Mouse (Mus musculus): Measurements from ENCODE around the gene Maml3.

The Maml3 gene

DNA sequence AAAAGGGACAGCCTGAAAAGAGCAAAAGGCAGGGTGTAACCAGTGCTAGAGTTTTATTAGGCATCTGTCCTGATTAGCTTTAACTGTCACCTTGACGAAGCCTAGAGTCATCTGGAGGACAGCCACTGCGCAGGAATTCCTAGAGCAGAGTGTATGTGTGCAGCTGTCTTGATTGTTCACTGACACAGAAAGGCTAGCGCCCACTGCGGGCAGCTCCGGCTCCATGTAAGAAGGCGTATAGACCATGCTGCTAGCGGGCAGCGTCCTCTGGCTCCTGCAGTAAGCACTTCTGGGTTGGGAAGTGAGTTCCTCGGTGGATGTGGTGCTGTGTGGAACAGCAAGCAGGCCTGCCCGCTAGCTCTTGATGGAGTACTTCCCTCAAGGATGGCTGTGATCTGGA is 363.1 kb downstream of the Maml3 start:
- no peak for DNase-seq (ENCODE audit: low spot score)

DNA sequence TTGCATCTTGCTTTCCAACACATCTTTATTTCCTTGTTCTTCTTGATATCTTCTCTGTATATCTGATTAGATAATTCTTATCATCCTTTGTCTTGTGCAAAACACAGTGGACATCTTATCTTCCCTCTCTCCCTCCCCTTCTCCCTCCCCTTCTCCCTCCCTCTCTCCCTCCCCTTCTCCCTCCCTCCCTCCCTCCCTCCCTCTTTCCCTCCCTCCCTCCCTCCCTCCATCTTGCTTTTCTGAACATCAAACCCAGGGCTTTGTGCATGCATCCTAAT is 365.1 kb downstream of the Maml3 start:
- DNase-seq (ENCODE audit: low spot score) = no peak

DNA sequence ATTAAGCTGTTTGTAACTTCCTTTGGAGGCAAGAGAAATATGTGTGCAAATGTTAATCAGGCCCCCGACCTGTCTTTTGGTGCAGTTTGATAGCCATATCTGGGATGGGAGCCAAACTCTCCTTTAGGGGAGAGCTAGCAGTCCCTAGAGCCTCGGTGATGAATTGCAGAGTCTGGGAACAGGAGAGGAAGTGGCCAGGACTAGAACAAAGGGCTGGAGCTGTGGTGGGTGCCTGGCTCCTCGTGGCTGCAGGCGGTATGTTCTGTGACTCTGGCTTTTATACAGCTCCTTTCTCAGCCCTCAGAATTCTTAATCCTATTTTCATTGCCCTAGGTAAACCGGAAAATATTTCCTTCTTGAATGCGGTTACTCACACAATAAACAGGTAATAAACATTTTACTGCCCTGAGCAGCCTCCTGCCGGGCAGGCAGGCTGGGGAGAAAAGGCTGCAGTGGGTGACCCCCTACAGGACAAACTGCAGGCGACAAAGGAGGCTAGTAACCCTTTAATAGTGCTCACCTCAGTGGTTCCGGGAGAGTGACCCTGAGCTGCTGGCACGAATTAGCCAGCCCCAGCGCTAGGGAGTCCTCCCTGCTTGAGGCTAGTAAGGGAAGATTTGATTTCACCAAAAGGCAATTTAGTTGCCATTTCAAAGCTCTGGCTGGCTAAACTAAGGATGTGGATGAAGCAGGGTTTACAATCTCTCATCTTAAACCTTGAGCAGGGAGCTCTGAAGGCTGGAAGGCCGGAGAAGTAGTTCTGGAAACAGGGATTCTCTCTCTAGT is 365.6 kb downstream of the Maml3 start:
- peak; percentile 79 for DNase-seq (ENCODE audit: low spot score)

DNA sequence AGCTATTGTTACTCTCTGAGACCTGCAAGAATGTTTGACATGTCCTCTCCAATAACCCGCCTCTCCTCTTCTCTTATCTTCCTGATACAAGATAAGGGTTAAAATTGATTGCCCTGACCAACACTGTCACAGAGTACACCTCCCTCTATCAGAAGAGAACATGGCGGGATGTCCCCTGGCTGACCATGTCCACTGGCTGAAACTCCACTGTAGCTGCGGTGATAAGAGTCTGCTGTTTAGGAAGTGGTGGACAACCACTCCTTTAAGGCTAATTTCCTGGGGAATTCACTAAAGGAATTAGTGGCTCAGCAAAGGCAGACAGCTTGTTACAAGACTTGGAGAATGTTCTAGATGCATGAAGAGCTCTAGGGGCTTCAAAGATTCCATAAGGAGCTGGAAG is 371.2 kb downstream of the Maml3 start:
- no peak for DNase-seq (ENCODE audit: low spot score)

DNA sequence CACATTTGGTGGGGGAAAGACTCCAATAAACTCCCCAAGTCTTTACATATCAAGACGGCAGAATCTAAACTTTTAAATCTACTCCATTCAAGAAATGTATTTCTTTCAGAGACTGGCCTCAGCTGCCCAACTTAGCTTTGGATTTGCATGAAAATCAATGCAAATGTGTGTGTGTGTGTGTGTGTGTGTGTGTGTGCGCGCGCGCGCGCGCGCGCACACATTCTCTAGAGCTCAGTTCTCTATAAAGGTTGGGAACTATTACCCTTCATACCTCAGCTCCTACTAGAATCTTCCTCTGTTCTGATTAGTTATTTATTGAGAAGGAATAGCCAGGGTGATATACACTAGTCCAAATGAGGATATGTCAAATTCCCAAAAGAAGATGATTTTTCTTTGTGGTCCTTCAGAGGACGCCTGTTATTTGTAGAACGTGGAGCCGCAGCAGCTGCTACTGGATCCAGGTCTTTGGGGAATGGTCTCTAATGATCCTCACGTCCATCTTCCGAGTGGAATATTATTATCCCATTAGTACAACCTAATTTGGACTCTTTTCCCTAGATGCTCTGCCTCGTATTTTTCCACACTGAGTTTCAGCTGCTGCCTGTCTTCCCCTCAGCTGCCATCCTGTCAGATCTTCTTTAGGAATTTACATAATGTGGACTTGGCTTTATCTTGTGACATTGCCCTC is 372.8 kb downstream of the Maml3 start:
- no peak for DNase-seq (ENCODE audit: low spot score)

DNA sequence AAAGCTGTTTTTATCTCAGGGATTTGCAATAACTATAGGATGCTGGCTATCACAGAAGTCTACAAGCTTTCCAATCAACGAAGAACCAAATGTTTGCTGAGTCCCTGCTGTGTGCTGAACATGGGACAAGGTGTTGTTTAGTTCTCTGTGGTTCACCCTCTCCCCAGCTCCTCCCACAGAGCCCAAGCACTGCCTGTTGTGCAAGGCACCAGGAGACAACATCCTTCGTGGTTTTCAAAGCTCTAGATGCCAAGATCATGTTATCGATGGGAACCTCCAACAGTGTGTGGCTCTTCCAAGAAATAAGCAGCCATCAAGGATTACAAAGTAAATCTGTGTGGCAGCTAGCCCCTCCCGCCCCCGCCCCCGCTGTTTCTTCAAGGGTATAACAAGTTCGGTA is 374.2 kb downstream of the Maml3 start:
- DNase-seq (ENCODE audit: low spot score) = no peak

DNA sequence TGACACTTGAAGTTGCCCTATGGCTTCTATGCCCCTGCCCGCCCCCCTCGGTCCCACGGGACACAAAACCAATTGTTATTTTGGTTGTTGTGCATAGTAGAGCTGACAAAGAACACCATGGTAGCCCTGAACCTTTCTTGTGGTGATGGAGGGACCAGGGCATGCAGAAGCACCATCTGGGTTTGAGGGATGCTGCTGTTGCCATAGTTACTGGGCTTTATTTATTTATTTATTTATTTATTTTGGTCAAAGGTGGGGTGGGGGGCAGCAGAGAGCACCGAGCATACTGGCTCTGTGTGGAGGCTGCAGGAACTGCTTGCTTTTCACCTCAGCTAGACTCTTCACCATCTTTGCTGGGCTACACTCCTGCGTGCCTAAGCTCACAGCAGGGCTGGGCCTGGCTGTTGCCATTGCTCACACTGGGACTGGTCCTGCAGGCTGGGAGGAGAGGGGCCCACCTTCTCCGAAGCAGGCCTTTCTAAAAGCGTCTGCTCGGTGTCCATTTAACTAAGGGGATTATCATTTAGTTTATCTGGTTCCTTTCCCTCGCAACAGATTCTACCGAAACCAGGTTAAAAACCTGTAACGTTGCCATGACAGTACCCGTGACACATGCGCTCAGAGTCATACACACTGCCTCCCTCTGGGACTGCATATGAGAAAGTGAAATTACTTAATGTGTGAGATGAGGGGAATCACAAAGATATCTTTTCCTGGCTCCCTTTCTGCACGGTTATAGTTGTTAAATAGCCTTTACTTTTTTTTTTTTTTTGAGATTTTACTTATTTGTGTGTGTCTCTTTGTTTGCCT is 375.6 kb downstream of the Maml3 start:
- DNase-seq (ENCODE audit: low spot score) = peak; percentile 34

DNA sequence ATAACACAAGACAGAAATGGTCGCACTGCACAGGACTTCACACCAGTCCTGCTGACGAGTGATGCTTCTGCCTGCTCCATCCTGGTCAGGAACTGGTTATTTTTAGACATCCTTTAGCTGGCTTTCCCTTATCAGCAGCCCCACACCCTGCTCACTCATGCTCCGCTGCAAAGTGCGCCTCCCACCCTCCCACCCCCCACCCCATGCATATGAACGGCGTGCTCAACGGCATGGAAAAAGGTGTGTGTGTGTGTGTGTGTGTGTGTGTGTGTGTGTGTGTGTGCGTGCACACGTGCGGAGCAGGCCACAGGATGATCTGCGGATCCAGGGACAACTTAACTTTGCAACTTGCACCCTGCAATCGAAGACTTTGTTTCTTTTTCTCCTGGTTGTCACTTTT is 376.4 kb downstream of the Maml3 start:
- DNase-seq (ENCODE audit: low spot score) = no peak

DNA sequence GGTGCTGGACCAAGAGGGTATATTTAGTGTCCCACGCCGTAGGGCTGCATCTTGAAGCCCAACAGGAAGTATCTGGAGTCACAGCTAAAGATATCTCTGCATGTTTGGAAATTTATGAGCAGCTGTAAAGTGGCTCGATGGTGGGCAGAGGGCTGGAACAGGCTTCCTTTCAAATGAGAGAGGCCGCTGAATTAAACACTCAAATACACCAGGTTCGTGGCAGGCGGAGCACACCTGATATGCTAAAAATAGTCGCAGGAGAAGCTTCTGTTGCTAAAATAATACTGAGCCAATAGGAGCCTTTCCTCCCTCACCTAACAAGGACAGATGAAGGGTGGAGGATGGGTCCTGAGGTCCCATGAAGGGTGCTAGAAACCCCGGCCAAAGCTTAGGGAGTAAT is 376.9 kb downstream of the Maml3 start:
- DNase-seq (ENCODE audit: low spot score) = no peak

DNA sequence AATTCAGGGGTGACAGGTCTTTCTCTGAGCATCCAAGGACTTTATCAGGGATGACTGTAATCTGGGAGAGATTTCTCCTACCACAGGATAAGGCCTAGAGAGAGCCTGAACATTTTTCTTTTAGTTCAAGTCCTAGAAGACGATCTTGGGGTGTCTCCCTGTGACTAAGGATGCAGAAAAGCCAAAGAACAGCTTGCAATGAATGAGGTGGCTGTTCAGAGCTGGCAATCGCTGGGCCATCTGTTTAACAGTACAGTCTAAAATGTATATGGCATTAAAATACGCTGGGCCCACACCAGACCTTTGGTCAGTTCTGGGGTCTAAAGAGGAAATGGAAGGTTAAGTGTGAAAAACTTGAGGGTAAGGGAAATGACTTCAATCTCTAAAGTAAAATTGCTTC is 377.4 kb downstream of the Maml3 start:
- no peak for DNase-seq (ENCODE audit: low spot score)

DNA sequence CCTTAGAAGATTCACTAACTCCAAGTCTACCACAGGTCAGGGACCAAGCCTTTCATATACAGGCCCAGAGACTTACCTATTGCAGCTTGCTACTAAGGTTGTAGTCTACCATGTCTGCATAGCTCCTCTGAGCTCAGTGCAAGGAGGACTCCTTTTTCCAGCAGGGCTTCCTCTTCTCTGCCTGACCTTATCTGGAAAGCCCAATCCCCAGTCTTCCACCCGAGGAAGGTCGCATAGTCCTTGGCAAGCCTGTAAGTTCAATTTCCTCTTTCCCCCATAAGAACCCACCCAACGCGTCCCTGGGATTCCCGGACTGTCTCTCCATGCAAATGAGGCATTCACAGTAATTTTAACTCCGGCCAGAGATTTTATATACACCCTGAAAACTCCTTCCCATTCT is 378.6 kb downstream of the Maml3 start:
- no peak for DNase-seq (ENCODE audit: low spot score)

DNA sequence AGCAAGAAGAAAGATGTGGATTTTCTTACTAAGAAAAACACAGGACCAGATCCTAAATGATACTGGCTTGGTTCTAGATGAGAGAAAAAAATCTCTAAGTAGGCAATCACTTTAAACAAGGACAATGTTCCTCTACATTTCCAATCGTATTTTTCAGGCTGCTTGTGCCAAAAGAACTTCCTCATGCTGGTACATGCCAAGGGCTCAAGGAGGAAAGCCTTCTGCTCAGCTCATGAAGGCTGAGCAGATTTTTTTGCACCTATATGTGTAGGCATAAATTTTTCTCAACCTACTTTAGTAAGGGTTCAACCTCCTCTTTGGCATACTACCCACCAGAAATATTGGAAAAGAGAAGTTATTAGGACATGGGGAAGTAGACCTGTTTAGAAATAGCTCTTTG is 384.9 kb downstream of the Maml3 start:
- DNase-seq (ENCODE audit: low spot score) = no peak

DNA sequence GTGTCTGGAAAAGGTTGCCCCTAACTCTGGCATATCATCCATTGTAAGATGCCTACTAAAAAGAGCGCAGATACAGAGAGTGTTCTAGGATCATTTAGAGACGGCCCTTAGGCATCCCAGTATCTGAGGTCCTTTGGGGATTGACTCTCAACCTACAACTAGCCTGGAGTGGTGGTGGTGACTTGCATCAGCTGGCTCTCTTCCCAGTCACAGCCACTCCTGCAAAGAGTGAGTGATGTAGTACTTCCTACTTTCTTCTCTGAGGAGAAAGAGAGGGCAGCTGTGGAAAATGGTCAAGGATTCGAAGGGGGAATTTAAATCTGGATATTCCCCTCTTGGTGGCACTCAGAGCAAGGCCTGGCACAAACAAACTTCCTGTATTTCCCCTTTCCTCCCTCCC is 385.5 kb downstream of the Maml3 start:
- DNase-seq (ENCODE audit: low spot score) = peak; percentile 84

DNA sequence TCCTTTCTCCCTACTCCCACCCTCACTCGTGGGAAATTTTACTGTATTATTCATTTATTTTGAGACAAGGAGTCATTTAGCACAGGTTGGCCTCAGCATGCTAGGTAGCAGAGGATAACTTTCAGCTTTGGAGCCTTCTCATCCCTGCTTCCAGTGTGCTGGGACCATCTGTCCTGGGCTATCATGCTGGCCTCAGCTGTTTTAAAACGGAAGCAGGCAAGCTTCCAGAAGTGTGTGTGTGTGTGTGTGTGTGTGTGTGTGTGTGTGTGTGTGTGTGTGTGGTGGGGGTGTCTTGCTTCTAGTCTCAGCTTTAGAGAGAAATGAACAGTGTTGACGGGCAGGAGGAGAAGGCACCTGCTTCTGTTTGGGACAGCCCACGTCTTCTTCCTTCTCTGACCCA is 387.0 kb downstream of the Maml3 start:
- DNase-seq (ENCODE audit: low spot score) = no peak

DNA sequence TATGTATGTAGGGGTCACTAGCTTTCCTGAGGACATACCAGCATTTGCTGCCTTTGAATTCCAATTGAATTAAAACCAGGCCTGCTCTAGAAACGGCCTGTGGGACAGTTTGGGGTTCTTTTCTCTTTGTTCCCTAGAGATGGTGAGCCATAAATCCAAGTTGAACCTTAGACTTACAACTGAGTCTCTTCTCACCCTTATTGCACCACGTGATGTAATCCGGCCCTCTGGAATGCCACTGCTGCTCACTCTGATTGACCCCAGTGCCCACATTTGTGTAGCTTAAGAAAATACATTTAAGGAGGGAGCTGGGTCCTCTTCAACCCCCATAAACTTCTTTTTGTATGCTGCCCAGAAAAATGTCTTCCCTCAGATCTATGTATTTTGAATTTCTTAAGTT is 387.4 kb downstream of the Maml3 start:
- no peak for DNase-seq (ENCODE audit: low spot score)

DNA sequence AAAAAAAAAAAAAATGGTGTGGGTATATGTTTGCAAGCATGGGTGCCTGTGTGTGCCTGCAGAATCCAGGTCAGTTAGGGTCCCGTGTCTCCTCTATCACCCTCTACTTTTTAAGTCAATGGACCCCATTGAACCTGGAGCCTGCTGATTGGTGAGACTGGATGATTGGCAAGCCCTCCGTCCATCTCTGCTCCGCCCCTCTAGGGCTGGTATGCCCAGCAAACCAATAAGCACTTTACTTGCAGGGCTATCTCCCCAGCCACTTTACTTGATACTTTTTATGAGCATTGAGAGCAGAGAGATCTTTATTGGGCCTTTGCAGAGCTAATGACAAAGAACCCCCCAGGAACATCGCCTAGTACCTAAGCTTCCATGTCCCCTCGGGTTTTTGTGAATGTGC is 390.4 kb downstream of the Maml3 start:
- no peak for DNase-seq (ENCODE audit: low spot score)

DNA sequence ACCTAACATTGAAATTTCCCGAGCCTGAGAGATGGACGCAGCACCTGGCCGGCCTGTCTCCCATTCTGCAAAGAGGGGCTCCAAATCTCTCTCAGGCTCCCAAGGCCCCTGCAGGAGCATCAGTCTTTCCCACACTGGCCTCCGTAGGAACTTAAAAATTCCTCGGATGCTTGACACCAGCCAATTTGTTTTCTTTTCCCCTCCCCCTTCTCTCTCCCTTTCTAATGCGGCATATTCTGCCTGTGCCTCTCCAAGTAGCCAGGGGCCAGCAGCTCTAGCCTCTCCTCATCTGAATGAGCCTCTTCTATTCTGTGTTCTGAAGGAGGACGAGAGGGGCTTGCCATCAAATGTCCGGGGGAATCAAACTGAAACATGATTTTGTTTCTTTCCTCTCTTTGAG is 391.6 kb downstream of the Maml3 start:
- no peak for DNase-seq (ENCODE audit: low spot score)

DNA sequence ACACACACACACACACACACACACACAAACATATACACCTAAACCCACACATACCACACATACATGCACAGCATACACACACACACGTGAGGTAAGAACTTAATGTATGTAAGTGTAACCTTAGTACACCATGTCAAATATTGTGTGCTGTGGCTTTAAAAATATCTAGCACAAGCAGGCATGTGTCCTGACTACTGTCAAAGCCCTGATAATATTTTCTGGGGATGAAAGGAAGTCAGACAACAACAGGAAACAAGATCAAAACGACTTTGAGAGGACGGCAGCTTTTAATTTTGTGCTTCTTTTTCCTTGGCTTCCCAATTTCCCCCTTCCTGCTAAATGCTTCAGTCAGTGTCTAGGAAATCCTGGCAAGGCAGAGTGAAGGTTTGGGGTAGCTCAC is 392.5 kb downstream of the Maml3 start:
- no peak for DNase-seq (ENCODE audit: low spot score)

DNA sequence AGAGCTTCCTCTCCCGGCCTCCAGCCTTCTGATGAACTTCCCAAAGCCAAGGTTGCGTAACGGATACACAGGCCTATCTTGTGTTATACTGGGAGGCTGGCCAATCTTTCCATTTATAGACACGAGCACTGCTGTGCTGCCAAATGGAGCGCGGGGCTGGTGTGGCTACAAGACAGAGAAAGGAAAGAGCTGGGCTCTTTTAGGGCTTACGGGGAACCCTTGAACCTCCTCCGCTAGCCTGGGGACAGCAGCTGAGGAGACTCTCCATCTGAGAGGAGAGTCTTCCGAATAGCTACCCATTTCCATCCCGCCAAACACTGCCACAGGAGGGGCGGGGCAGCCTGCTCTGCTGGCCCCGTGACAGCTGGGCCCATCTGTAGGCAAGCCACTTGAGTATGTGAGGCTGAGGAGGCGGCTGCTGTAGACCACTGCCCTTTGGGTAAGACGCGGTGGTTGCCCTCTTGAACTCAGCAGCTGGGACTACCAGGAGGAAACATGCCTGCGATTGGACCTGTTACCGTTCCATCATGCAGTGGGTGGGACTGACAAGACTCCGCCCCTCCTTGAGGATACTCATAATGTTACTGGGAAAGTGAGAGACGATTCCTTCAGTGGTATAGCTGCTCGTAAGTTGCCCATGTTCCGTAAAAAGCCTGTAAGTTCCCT is 396.0 kb downstream of the Maml3 start:
- DNase-seq (ENCODE audit: low spot score) = peak; percentile 90

DNA sequence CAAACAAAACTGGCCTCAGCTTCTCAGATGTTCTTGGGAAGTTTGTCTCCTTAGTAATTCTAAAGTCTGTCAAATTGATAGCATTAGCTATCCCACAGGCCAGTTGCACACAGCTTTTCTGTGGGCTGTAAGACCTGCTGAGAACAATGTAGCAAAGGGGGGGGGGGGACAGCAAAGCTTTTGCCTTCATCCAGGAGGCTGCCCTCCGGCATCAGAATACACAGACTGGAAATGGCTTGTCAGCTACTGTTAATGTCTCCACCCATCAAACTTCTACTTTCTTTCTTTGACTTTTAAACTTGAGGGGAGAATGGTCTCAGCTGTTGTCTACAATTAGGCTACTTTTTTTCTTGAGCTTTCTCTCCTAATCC is 396.5 kb downstream of the Maml3 start:
- DNase-seq (ENCODE audit: low spot score) = no peak

DNA sequence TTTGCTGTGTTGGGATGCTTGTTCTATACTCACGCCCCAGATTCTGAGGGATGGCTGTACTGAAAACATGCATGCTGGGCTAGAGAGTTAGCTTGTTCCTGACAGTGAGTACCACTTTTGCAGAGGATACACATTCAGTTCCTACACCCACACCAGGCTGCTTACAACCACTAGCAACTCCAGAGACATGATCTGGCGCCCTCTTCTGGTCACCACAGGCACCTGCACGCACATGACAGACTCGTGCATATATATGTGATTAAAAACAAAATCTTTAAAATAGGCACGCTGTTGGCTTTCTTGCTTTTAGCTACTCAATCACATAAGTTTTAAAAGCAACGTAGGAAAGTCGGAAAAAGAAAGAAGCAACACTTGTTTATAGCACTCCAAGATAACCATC is 399.7 kb downstream of the Maml3 start:
- DNase-seq (ENCODE audit: low spot score) = no peak

DNA sequence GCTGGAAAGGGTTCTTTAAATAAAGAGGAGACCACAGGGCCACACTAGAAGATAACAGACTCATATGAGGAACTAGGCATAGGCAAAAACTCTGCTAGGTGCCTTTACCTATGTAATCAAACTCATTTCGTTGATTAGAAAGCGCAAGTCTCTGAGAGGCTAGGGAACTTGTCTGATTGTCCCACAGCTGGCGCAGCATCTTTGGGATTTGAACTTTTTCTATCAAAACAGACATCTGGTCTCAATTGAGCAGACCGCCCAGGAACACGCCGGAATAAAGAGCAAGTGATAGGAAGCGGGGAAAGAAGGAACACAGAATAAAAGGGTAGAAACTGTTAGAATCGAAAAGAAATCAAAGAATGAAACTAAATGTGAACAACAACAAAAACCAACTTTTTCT is 401.4 kb downstream of the Maml3 start:
- no peak for DNase-seq (ENCODE audit: low spot score)

Measured in MN1 (cell line).